Mouse (Mus musculus) cortical plate, adult 2 months (tissue): ENCODE results near the gene Eif4h. TPM values are rescaled to one million over a fixed set of nuclear protein-coding genes. Genes with fewer than 3 reads are reported as not detected.

Experiments
- H3K27ac ChIP-seq: fragments of 200-500 bp; 2 replicates; pipeline ENCODE4 v1.5.1; 2012; ENCODE audit warnings: low read length, control low read depth, inconsistent platforms; ENCODE audit not compliant: insufficient read depth
- H3K4me1 ChIP-seq: fragments of 200-500 bp; 2 replicates; pipeline ENCODE4 v1.6.1; 2011; ENCODE audit warnings: low read length; ENCODE audit not compliant: control insufficient read depth, insufficient read depth
- H3K4me3 ChIP-seq: fragments of 200-500 bp; 2 replicates; pipeline ENCODE4 v1.5.1; 2011; ENCODE audit warnings: mild to moderate bottlenecking, low read length, control low read depth; ENCODE audit not compliant: insufficient read depth
- CTCF ChIP-seq: fragments of 200-500 bp; IDR thresholded peaks from 2 replicates; pipeline ENCODE4 v1.5.1; 2011; ENCODE audit warnings: mild to moderate bottlenecking, control low read depth, low read length; ENCODE audit not compliant: insufficient read depth; ENCODE audit errors: extremely low read depth
- POLR2A ChIP-seq: fragments of 200-500 bp; IDR thresholded peaks from 2 replicates; pipeline ENCODE4 v1.6.1; 2011; ENCODE audit warnings: mild to moderate bottlenecking, low read length, control low read depth; ENCODE audit not compliant: insufficient read depth; ENCODE audit errors: extremely low read depth
- polyA plus RNA-seq: library from polyadenylated mRNA; depleted of rRNA; stranded (reverse); fragments of >200 nt; gene quantifications from 2 replicates; pipeline ENCODE4 v1.2.3, GENCODE M21; 2012; rRNA removed

Eif4h gene
- polyA plus RNA-seq, 1 experiment = 369 TPM

DNA sequence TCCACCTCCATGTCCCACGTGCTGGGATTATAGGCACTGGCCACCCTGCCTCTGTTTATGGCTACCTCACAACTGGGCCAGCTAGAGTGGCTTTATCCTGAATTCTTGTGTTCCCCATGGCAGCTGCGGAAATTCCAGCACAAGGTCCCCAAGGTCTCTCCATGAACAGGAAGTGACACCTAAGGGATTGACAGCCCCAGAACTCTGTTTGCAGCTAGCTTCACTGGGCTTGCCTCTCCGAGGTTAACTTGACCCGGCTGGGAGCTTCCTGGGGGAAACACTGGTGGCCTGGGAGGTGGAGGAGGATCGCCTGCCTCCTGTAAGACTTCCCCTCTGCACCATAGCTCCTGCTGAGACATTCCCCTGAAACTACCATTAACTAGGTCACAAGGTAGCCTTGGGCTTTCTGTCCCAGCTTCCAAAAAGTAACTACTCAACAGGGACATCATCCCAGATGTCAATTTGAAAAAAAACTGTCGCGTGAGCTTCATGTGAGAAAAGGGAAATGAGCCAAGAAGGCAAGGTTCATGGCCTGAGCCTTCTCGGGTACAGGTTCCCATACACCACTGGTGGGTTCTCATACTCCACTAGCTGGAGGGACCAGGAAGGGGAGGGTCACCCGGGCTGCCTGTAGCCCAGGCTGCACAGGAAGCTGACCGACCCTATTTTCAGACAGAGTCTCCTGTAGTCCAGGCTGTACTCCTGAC is 66.6 kb downstream of the Eif4h start:
- Histone ChIP-seq H3K27ac (no peak overlapping the region), H3K4me3 (peak overlapping the region; percentile 38; the same call in 1 of the 2 replicates), H3K4me1 (peaks cover 4% of the 10 kb centered on the region; the same call in 1 of the 2 replicates)
- no peak for TF ChIP-seq CTCF
- no peak for TF ChIP-seq POLR2A

DNA sequence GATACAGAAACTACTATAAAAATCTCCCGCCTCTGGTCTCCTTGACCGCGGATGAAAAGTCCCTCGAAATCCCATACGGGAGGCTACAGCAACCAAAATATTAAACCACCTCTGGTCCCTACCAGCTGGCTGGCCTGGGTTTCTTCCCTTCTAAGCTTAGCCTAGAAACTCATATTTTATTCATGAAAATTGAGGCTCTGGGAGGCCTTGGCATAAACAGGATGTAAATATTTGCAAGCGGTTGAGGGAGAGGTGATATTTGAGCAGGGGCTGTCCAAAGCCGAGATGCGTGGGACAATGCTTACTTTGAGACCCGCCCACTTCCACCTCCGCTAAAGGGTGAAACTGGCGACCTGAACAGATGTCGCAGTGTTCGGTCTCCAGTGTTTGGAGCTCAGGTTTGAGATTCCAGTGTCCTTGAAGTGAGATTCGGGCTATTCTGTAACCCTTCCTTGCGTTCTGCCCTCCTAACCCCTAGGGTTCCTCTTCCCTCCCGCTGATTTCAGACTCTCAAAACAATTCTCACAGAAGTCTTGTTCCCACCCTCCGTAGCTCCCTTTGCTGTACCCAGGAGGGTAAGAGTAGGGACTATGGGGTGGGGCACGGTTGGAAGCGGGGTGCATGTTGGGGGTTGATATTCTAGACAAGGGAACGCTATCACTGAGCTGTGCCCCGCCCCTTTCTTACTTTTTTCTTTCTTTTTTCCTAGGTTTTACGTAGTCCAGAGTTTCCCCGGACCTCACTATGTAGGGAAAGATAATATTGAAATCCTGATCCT is 67.4 kb downstream of the Eif4h start:
- Histone ChIP-seq H3K4me1 (peaks cover 4% of the 10 kb centered on the region; the same call in 1 of the 2 replicates), H3K27ac (peak overlapping the region; percentile 1; the same call in 1 of the 2 replicates), H3K4me3 (peak overlapping the region; percentile 38)
- no peak for TF ChIP-seq CTCF
- TF ChIP-seq POLR2A = no peak

Other genes starting within 250 kb of the Eif4h start
- gene Gtf2ird1, start 182.8 kb downstream of the Eif4h start, polyA plus RNA-seq = 31.2 and 31.9 TPM in 2 replicates
- 74.1 and 77.0 TPM in 2 replicates for gene Clip2, start 87.1 kb downstream of the Eif4h start, polyA plus RNA-seq
- 0.06 and 0.49 TPM in 2 replicates for gene Syna, start 79.3 kb downstream of the Eif4h start, polyA plus RNA-seq
- gene Rfc2, start 58.1 kb downstream of the Eif4h start, polyA plus RNA-seq = 124 and 128 TPM in 2 replicates
- 4.9 and 5.4 TPM in 2 replicates for gene Lat2, start 24.5 kb downstream of the Eif4h start, polyA plus RNA-seq
- gene Limk1, start 49.1 kb upstream of the Eif4h start, polyA plus RNA-seq = 49.9 and 53.1 TPM in 2 replicates
- gene Eln, start 107.8 kb upstream of the Eif4h start, polyA plus RNA-seq = 11.1 and 11.6 TPM in 2 replicates